Mouse (Mus musculus) kidney, embryonic 16.5 days (tissue): ENCODE data around the gene Stard3. TPM values are rescaled to one million over a fixed set of nuclear protein-coding genes. Genes with fewer than 3 reads are reported as not detected.

Source experiments
- ATAC-seq: fragments of 200-750 bp; cut with Nextera tagmentation; 2 replicates; pipeline ENCODE4 v1.8.0; 2017; ENCODE audit warnings: moderate TSS enrichment; ENCODE audit not compliant: low FRiP score, low TSS enrichment
- H3K27ac ChIP-seq: fragments of 300-500 bp; sonication (generic); 2 replicates; pipeline ENCODE4 v1.5.1; 2014; ENCODE audit warnings: low read length
- H3K27me3 ChIP-seq: fragments of 300-500 bp; sonication (generic); 2 replicates; pipeline ENCODE4 v1.6.1; 2014; ENCODE audit warnings: low read length, control low read depth, mixed read lengths; ENCODE audit not compliant: insufficient read depth
- H3K36me3 ChIP-seq: fragments of 300-500 bp; sonication (generic); 2 replicates; pipeline ENCODE4 v1.6.1; 2014; ENCODE audit warnings: low read length, control low read depth, mixed read lengths; ENCODE audit not compliant: insufficient read depth
- H3K4me1 ChIP-seq: fragments of 300-500 bp; sonication (generic); 2 replicates; pipeline ENCODE4 v1.6.1; 2014; ENCODE audit warnings: low read length, control low read depth, mixed read lengths; ENCODE audit not compliant: insufficient read depth
- H3K4me2 ChIP-seq: fragments of 300-500 bp; sonication (generic); replicated peaks from 2 replicates; pipeline ENCODE4 v1.6.1; 2014; ENCODE audit warnings: low read depth, low read length
- H3K4me3 ChIP-seq: fragments of 300-500 bp; sonication (generic); 2 replicates; pipeline ENCODE4 v1.5.1; 2014; ENCODE audit warnings: mild to moderate bottlenecking, low read length
- H3K9ac ChIP-seq: fragments of 300-500 bp; sonication (generic); replicated peaks from 2 replicates; pipeline ENCODE4 v1.6.1; 2014; ENCODE audit warnings: low read length
- H3K9me3 ChIP-seq: fragments of 300-500 bp; sonication (generic); 2 replicates; pipeline ENCODE4 v1.6.1; 2016; ENCODE audit warnings: low read length, control low read depth
- WGBS: fragments of 180-500 bp; shearing (Covaris S2); extraction: QIAGEN DNeasy Blood & Tissue Kit; methylation state at CpG from one replicate; pipeline ENCODE4 v1.1.7; 2014; 5-methylcytosine and 5-hydroxymethylcytosine counted together
- polyA plus RNA-seq: library from polyadenylated mRNA; unstranded; fragments of >200 nt; fragmentation: Nextera tagmentation; extraction: Ambion mirVana; gene quantifications from 2 replicates; pipeline ENCODE4 v1.2.1, GENCODE M21; 2015

The Stard3 gene
- polyA plus RNA-seq, 1 experiment from 2014 or later: 62.0 TPM

DNA sequence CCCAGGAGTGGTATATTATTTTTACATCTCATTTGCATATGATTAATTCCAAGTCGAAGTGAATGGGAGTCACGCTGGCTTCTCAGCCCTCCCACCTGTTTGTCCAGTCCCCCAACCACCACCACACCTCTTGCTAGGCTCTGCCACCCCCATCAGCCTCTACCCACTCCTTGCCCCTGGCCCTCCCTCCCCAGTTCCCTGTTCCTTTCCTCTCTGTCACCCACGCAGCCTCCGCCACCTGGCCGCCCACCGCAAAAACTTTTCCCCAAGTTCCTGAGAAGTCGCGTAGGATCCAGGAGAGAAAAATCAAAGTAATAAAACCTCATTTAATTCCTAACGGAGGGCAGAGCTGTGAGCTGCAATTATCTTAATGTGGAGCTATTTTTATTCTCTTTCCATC, 12.0 kb upstream of the Stard3 start:
- Histone ChIP-seq H3K9me3 (no peaks in the 10 kb centered on the region), H3K27ac (no peak overlapping the region), H3K4me3 (no peak overlapping the region), H3K4me2 (no peak overlapping the region), H3K9ac (no peak overlapping the region), H3K27me3 (peaks cover 72% of the 10 kb centered on the region), H3K36me3 (no peaks in the 10 kb centered on the region), H3K4me1 (peaks cover 26% of the 10 kb centered on the region)
- WGBS: 11% methylated on average over 9 of the region's 9 CpGs
- ATAC-seq: no peak

DNA sequence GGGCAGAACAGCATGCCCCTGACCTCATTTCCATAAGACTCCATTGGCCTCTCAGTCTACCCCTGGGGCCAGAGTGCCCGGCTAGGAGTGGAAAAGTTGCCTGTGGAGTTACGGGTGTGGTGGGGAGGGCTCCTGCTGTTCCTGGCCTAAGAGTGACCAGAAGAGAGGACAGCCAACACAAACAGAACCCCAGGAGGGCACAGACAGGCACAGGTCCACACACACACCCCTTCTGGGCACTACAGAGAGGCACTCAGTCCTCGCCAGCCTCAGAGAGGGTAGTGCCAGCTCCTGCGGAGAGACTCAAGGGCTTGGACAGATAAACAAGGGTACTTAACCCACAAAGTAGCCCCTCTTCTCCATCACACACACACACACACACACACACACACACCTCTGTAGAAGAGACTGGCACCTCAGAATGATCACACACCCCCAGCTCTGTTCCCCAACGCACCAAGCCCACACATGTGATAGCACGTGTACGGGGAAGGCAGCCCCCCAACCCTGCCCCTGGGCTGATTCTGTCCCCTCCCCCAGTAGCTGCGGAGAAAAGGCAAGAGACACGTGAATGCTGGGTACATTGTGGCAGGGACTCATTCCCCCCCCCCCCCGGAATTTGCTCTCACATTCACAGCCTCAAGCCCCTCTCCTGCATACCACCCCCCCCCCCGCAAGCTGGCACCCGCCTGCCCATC, 10.6 kb upstream of the Stard3 start:
- no peaks in the 10 kb centered on the region for H3K36me3 ChIP-seq
- WGBS: 10% methylated on average over 10 of the region's 12 CpGs
- no peak for ATAC-seq
- H3K9me3 ChIP-seq: no peaks in the 10 kb centered on the region
- peaks cover 72% of the 10 kb centered on the region for H3K27me3 ChIP-seq
- no peak overlapping the region for H3K9ac ChIP-seq
- H3K27ac ChIP-seq: no peak overlapping the region
- no peak overlapping the region for H3K4me3 ChIP-seq
- peak overlapping the region; percentile 97 for H3K4me2 ChIP-seq
- H3K4me1 ChIP-seq: peaks cover 17% of the 10 kb centered on the region

DNA sequence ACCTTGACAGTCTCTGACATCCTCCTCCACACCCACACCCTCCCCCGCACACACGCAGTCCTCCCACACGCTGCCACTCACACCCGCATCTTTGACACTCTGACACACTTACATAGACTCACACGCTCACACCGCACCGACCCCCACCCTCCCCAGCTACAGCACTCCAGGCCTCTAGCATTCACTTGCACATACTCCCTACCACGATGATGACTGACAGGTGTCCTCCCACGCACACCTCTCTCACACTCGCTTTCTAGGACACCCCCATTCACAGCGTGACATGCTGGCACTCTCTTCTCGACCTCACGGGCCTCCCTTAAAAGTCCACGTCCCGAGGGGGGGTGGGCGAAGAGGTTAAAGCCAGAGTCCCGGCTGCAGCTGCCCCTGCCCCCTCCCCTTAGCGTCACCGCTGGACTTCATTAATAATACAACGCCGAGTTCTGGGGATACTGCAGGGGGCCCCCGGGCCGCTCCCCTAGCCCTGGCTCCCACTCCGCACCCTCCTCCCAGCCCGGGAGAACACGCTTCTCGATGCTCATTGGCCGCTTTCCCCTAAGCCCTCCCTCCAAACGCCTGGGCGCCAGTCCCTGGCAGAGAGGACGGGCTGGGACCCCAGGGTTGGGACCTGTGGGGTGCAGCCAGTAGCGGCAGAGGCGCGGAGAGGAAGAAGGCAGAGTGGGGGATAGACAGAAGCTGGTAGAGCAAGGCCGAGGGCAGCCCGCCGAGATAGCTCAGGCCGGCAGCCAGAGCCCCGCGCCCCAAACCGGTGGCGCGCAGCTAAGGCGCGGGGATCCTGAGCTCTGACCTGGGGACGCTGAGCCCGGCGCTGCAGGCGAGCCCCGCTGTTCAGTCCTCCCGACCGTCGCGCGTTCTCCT, 9.8 kb upstream of the Stard3 start, which contains the start of gene Ppp1r1b:
Gene Ppp1r1b (plus strand): TSS at position 322 of the 879 bp plus-strand sequence.
- Histone ChIP-seq H3K9ac (peak within 1 kb of the TSS; percentile 67), H3K27me3 (peaks cover 74% of the 10 kb centered on the region), H3K9me3 (no peaks in the 10 kb centered on the region), H3K4me3 (peak within 1 kb of the TSS; percentile 61), H3K27ac (no peak within 1 kb of the TSS), H3K4me1 (peaks cover 17% of the 10 kb centered on the region), H3K36me3 (no peaks in the 10 kb centered on the region), H3K4me2 (peak within 1 kb of the TSS; percentile 97)
- WGBS: under 1% methylated on average over 55 of the region's 55 CpGs
- 0 out of 2 replicates have a peak, but pooled peaks have one; percentile 53 for ATAC-seq

DNA sequence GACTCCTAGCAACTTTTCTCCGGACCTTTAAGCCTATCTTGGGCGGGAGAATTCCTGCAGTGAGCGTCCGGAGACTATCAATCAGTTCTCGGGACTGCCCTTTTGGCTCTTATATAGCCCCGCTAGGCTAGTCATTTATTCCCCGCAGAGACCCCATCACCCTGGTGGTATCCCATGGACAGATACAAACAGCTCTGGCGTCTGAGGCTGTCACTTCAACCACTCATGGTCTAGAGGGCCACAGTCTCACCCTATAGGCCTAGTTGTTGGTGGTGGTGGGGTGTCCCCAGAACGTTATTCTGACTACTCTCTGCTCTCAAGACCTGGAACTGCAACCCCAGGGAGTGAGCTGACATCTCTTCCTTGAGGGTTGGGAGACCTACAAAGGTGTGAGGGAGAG, 8.9 kb upstream of the Stard3 start:
- WGBS: 13% methylated on average over 9 of the region's 9 CpGs
- H3K27ac ChIP-seq: no peak overlapping the region
- no peaks in the 10 kb centered on the region for H3K36me3 ChIP-seq
- peak overlapping the region; percentile 97; the same call in 1 of the 2 replicates for H3K4me2 ChIP-seq
- peaks cover 70% of the 10 kb centered on the region for H3K27me3 ChIP-seq
- no peaks in the 10 kb centered on the region for H3K9me3 ChIP-seq
- H3K4me1 ChIP-seq: peaks cover 17% of the 10 kb centered on the region
- no peak overlapping the region for H3K9ac ChIP-seq
- H3K4me3 ChIP-seq: peak overlapping the region; percentile 61
- no peak for ATAC-seq

DNA sequence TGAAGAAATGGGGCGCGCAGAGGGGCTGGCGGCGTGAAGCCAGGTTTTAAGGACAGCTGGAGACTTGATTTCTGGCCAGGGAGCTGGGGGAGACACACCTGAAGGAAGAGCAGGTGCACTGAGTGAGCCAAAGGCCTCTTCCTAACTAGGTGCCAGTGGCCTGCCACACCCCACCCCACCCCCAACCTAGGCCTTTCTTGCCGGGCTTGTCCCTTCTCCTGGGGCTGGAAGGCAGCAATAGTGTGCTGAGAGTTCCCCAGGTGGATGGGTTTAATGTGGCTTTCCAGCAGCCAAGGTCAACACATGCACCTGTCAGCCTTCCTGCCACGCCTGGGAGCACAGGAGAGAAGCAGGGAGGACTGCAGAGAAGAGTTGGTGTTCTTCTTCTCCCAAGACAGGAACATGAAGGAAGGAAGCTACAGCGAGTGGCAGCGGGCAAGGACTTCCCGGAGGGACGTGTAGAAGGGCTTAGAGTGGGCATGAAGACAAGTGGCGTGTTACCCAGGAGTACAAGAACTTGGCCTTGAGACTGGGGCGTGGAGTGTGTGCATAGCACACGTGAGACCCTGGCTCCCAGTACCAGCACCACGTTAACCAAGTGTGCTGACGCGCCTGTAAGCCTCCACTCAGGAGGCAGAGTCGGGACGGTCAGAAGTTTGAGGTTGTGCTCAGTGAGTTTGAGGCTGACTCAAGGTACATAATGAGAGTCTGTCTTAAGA, 5.7 kb upstream of the Stard3 start:
- H3K4me1 ChIP-seq: peaks cover 39% of the 10 kb centered on the region
- no peak overlapping the region for H3K4me2 ChIP-seq
- H3K9ac ChIP-seq: no peak overlapping the region
- H3K4me3 ChIP-seq: no peak overlapping the region
- peaks cover 45% of the 10 kb centered on the region for H3K27me3 ChIP-seq
- WGBS: 76% methylated on average over 18 of the region's 18 CpGs
- H3K36me3 ChIP-seq: no peaks in the 10 kb centered on the region
- no peaks in the 10 kb centered on the region for H3K9me3 ChIP-seq
- ATAC-seq: no peak
- H3K27ac ChIP-seq: no peak overlapping the region

DNA sequence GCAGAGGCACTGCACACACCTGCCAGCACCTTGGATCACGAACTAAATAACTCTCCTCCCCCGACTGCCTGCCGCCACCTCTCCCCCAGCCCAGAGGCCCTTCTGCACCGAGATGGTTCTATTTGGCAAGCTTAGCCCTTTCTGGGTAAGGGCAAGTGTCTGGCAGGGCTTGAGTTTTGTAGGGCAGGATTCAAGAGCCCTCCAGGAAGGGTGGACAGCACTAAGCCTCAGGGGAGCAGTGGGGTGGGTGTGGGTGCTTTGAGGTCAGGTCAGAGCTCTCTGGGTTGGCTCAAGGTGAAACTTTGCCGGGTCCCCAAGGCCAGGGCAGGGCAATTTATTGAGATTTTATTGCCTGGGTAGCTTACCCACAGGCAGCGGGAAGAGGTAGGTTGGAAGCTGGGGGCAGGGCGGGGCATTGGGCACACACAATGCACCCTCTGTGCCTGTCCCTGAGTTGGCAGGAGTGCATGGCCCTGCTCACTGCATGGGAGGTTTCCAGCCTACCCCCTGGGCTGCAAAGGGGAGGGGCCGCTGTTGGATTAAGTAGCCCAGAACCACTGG, 4.4 kb upstream of the Stard3 start:
- Histone ChIP-seq H3K27me3 (peaks cover 32% of the 10 kb centered on the region), H3K4me3 (no peak overlapping the region), H3K4me2 (no peak overlapping the region), H3K36me3 (no peaks in the 10 kb centered on the region), H3K27ac (peak overlapping the region; percentile 31; the same call in 1 of the 2 replicates), H3K9ac (no peak overlapping the region), H3K4me1 (peaks cover 31% of the 10 kb centered on the region), H3K9me3 (no peaks in the 10 kb centered on the region)
- WGBS: 23% methylated on average over 8 of the region's 8 CpGs
- ATAC-seq: no peak

DNA sequence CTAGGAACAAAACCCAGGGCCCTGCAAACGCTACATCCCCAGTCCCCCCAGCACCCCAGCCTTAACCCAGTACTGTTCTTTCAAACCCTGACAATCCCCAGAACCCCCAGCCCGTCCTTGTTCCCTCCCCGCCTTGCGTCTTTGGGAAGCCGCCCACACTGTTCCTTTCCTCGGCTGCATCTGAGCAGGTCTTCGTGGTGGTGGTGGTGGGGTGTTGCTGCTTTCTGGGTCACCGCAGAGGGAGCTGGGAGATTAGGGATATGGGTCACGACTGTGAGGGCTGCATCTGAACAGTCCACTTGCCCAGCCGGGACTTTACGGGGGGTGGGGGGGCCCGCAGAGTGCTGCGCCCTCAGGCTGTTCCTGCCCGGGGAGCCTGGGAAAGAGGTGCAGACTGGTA, 3.7 kb upstream of the Stard3 start:
- no peak overlapping the region for H3K9ac ChIP-seq
- no peak overlapping the region for H3K4me2 ChIP-seq
- no peaks in the 10 kb centered on the region for H3K36me3 ChIP-seq
- H3K9me3 ChIP-seq: no peaks in the 10 kb centered on the region
- peaks cover 25% of the 10 kb centered on the region for H3K27me3 ChIP-seq
- WGBS: 60% methylated on average over 14 of the region's 14 CpGs
- peaks cover 31% of the 10 kb centered on the region for H3K4me1 ChIP-seq
- no peak overlapping the region for H3K27ac ChIP-seq
- no peak for ATAC-seq
- no peak overlapping the region for H3K4me3 ChIP-seq

DNA sequence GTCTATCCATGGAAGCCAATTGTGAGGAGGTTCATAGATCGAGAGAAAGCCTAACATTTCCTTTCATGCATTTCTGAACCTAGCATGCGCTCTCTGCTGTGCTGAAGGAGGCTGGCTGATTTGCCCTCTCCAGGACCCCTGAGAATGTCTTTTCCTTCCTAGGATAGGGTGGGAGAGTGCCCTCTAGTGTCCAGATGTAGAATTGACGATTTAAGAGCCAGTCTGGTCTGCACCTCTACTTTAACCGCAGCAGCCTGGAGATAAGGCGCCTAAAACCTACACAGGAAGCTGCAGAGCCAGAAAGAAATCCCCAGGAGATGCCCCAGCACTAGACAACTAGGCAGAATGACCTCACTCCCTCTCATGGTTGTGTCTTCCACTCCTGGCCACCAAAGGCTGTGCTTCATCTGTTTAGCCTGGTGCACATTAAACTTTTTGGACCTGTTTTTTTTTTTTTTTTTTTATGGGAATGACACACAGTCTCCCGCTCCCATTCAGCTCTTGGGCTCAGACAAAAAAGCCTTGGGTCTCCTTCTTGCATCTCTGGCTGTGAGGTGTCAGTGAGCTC, 2.4 kb upstream of the Stard3 start:
- no peak overlapping the region for H3K4me3 ChIP-seq
- H3K9me3 ChIP-seq: no peaks in the 10 kb centered on the region
- H3K27ac ChIP-seq: no peak overlapping the region
- H3K36me3 ChIP-seq: no peaks in the 10 kb centered on the region
- peaks cover 11% of the 10 kb centered on the region for H3K27me3 ChIP-seq
- H3K4me1 ChIP-seq: peaks cover 44% of the 10 kb centered on the region
- no peak overlapping the region for H3K4me2 ChIP-seq
- ATAC-seq: no peak
- 8% methylated on average over 6 of the region's 6 CpGs for WGBS
- no peak overlapping the region for H3K9ac ChIP-seq
